Comparison of ENCODE assay signal across 26 mouse cellular contexts in genomic region chr7:102132395-102132794, GRCm38 (mm10). TPM values are rescaled to one million over a fixed set of nuclear protein-coding genes. Genes with fewer than 3 reads are reported as not detected.
A peak's percentile ranks its signal among the peaks of the same experiment; 100 is the strongest.
DNase-seq lines count a peak whose midpoint lies in the region; ATAC-seq and TF ChIP-seq lines count a peak whose summit lies in the region.
"Had no signal": no experiment of that assay in that cellular context is flagged by ENCODE, and none has a peak within 500 bp of the region (broad histone marks: within the 10 kb centered on the region; RNA-seq: fewer than 3 reads in every experiment).

No protein-coding gene starts in this region.

- peaks cover 4% of the 10 kb centered on the region for H3K36me3 ChIP-seq in heart, adult 2 months (ENCODE audit: control insufficient read depth, insufficient read depth, low read length)
- H3K36me3 ChIP-seq in liver, adult 2 months (ENCODE audit: control insufficient read depth, insufficient read depth, low read length) = peaks cover 58% of the 10 kb centered on the region
- peaks cover 88% of the 10 kb centered on the region for H3K36me3 ChIP-seq in liver, embryonic 12.5 days
- H3K36me3 ChIP-seq in lung, embryonic 16.5 days (ENCODE audit: control insufficient read depth, insufficient read depth, low read length) = peaks cover 55% of the 10 kb centered on the region
- peaks cover 38% of the 10 kb centered on the region for H3K36me3 ChIP-seq in stomach, postnatal 0 days (ENCODE audit: control insufficient read depth, insufficient read depth, low read length)
- H3K36me3 ChIP-seq in forebrain, embryonic 11.5 days (ENCODE audit: control insufficient read depth, insufficient read depth, low read length) = peaks cover 21% of the 10 kb centered on the region

- no peak overlapping the region for H3K4me2 ChIP-seq in liver, embryonic 12.5 days
- no peak overlapping the region for H3K4me2 ChIP-seq in lung, embryonic 16.5 days (ENCODE audit: low read depth, low read length)
- no peak overlapping the region for H3K4me2 ChIP-seq in stomach, postnatal 0 days (replicated peaks; ENCODE audit: low read depth)
- H3K4me2 ChIP-seq in forebrain, embryonic 11.5 days (ENCODE audit: low read depth, low read length, severe bottlenecking) = no peak overlapping the region
- H3K4me2 ChIP-seq: forebrain, embryonic 13.5 days; heart, embryonic 11.5 days; hindbrain, embryonic 13.5 days; neural tube, embryonic 15.5 days had no signal

- TF ChIP-seq EP300 in heart, adult 2 months (IDR thresholded peaks at IDR 0.05; ENCODE audit: insufficient read depth, low read depth, low read length) = no peak
- no peak for TF ChIP-seq EP300 in stomach, postnatal 0 days (optimal IDR thresholded peaks at IDR 0.05)

- no peaks in the 10 kb centered on the region for H3K79me2 ChIP-seq in heart, adult 2 months (replicated peaks; ENCODE audit: control insufficient read depth, insufficient read depth, low read length)
- no peaks in the 10 kb centered on the region for H3K79me2 ChIP-seq in liver, adult 2 months (ENCODE audit: control insufficient read depth, insufficient read depth, low read length)

- no peaks in the 10 kb centered on the region for H3K4me1 ChIP-seq in heart, adult 2 months (ENCODE audit: control insufficient read depth, insufficient read depth, low read length)
- no peaks in the 10 kb centered on the region for H3K4me1 ChIP-seq in liver, adult 2 months (ENCODE audit: control insufficient read depth, insufficient read depth, low read length)
- no peaks in the 10 kb centered on the region for H3K4me1 ChIP-seq in liver, embryonic 12.5 days
- no peaks in the 10 kb centered on the region for H3K4me1 ChIP-seq in lung, embryonic 16.5 days (replicated peaks; ENCODE audit: control insufficient read depth, insufficient read depth, low read length)
- H3K4me1 ChIP-seq in stomach, postnatal 0 days (replicated peaks; ENCODE audit: control insufficient read depth, insufficient read depth) = no peaks in the 10 kb centered on the region
- H3K4me1 ChIP-seq in forebrain, embryonic 11.5 days (replicated peaks; ENCODE audit: control insufficient read depth, insufficient read depth, low read length) = no peaks in the 10 kb centered on the region
- H3K4me1 ChIP-seq: forebrain, embryonic 13.5 days; hindbrain, embryonic 13.5 days; neural tube, embryonic 15.5 days had no signal

- no peak for TF ChIP-seq CTCF in heart, adult 2 months (IDR thresholded peaks at IDR 0.05)
- TF ChIP-seq CTCF in liver, adult 2 months (IDR thresholded peaks at IDR 0.05; ENCODE audit: low read depth, low read length) = no peak
- TF ChIP-seq CTCF in stomach, postnatal 0 days (IDR thresholded peaks at IDR 0.05; ENCODE audit: low read depth) = no peak

- no peak overlapping the region for H3K4me3 ChIP-seq in heart, adult 2 months
- no peak overlapping the region for H3K4me3 ChIP-seq in liver, adult 2 months (ENCODE audit: insufficient read depth, low read depth, low read length)
- no peak overlapping the region for H3K4me3 ChIP-seq in liver, embryonic 12.5 days
- H3K4me3 ChIP-seq in lung, embryonic 16.5 days (ENCODE audit: low read length) = no peak overlapping the region
- H3K4me3 ChIP-seq in stomach, postnatal 0 days (ENCODE audit: low read depth, low read length) = no peak overlapping the region
- H3K4me3 ChIP-seq in forebrain, embryonic 11.5 days (ENCODE audit: low read depth, low read length) = no peak overlapping the region
- H3K4me3 ChIP-seq: forebrain, embryonic 13.5 days; hindbrain, embryonic 13.5 days; neural tube, embryonic 15.5 days had no signal

- no peak overlapping the region for H3K9ac ChIP-seq in heart, adult 2 months (ENCODE audit: low read depth, low read length)
- no peak overlapping the region for H3K9ac ChIP-seq in liver, adult 2 months (ENCODE audit: low read depth, low read length)
- H3K9ac ChIP-seq in liver, embryonic 12.5 days = no peak overlapping the region
- H3K9ac ChIP-seq in lung, embryonic 16.5 days (ENCODE audit: low read length) = no peak overlapping the region
- H3K9ac ChIP-seq in stomach, postnatal 0 days (ENCODE audit: low read length) = no peak overlapping the region
- no peak overlapping the region for H3K9ac ChIP-seq in forebrain, embryonic 11.5 days (ENCODE audit: low read length)
- H3K9ac ChIP-seq: forebrain, embryonic 13.5 days; hindbrain, embryonic 13.5 days; neural tube, embryonic 15.5 days had no signal

- H3K27ac ChIP-seq in heart, adult 2 months = peak overlapping the region; percentile 45
- H3K27ac ChIP-seq in liver, adult 2 months (replicated peaks; ENCODE audit: insufficient read depth, low read depth, low read length) = no peak overlapping the region
- H3K27ac ChIP-seq in liver, embryonic 12.5 days = no peak overlapping the region
- no peak overlapping the region for H3K27ac ChIP-seq in lung, embryonic 16.5 days (ENCODE audit: low read length)
- H3K27ac ChIP-seq in stomach, postnatal 0 days (replicated peaks) = no peak overlapping the region
- no peak overlapping the region for H3K27ac ChIP-seq in forebrain, embryonic 11.5 days (ENCODE audit: low read depth, low read length)
- H3K27ac ChIP-seq: forebrain, embryonic 13.5 days; hindbrain, embryonic 13.5 days; neural tube, embryonic 15.5 days had no signal

- TF ChIP-seq POLR2A in heart, adult 2 months (IDR thresholded peaks at IDR 0.05; ENCODE audit: insufficient read depth, low read depth, low read length) = no peak
- TF ChIP-seq POLR2A in liver, adult 2 months (IDR thresholded peaks at IDR 0.05; ENCODE audit: extremely low read depth, insufficient read depth, low read length) = no peak

- ATAC-seq in liver, embryonic 12.5 days = no peak
- ATAC-seq in lung, embryonic 16.5 days (ENCODE audit: low read depth) = peak; percentile 49; the same call in 1 of the 2 replicates
- ATAC-seq in stomach, postnatal 0 days (ENCODE audit: low FRiP score, low TSS enrichment) = peak; percentile 80
- ATAC-seq in forebrain, embryonic 11.5 days (replicated peaks; ENCODE audit: low FRiP score) = no peak
- ATAC-seq: forebrain, embryonic 13.5 days; midbrain, embryonic 16.5 days had no signal

- 52% methylated on average over 4 of the region's 4 CpGs for WGBS in heart, adult 2 months
- 29% methylated on average over 4 of the region's 4 CpGs for WGBS in liver, adult 2 months
- 96% methylated on average over 4 of the region's 4 CpGs for WGBS in liver, embryonic 12.5 days (ENCODE audit: insufficient replicate concordance)
- WGBS in lung, embryonic 16.5 days = 55% methylated on average over 4 of the region's 4 CpGs
- WGBS in stomach, postnatal 0 days = 64% methylated on average over 4 of the region's 4 CpGs
- WGBS in forebrain, embryonic 11.5 days = 92% methylated on average over 4 of the region's 4 CpGs

- intact Hi-C loops in heart, adult 2 months (cut with DNase I) = no loop called here

- H3K9me3 ChIP-seq in liver, embryonic 12.5 days (replicated peaks) = no peaks in the 10 kb centered on the region
- H3K9me3 ChIP-seq in lung, embryonic 16.5 days (ENCODE audit: control insufficient read depth, low read length) = no peaks in the 10 kb centered on the region
- H3K9me3 ChIP-seq in stomach, postnatal 0 days (ENCODE audit: control insufficient read depth, low read length) = no peaks in the 10 kb centered on the region
- H3K9me3 ChIP-seq in forebrain, embryonic 11.5 days (ENCODE audit: control insufficient read depth, low read length) = no peaks in the 10 kb centered on the region
- H3K9me3 ChIP-seq: forebrain, embryonic 13.5 days; hindbrain, embryonic 13.5 days; neural tube, embryonic 15.5 days had no signal

- no peak for DNase-seq in heart, adult 2 months
- no peak for DNase-seq in heart, postnatal 4 days
- peak; percentile 15 for DNase-seq in liver, adult 2 months (ENCODE audit: extremely low read depth, low read depth, low spot score)
- peak; percentile 38 for DNase-seq in stomach, postnatal 0 days (ENCODE audit: low spot score)
- DNase-seq in cerebellum, postnatal 10 days = no peak
- no peak for DNase-seq in forebrain, embryonic 11.5 days (ENCODE audit: low spot score)
- DNase-seq: cerebellum, adult 8-10 months; gastrocnemius, postnatal 36 days; heart, postnatal 14 days; left cerebral cortex, postnatal 4 days; liver; right cerebral cortex, postnatal 25 days had no signal

- no peaks in the 10 kb centered on the region for H3K27me3 ChIP-seq in heart, adult 2 months (ENCODE audit: control insufficient read depth, insufficient read depth, low read length)
- H3K27me3 ChIP-seq in liver, adult 2 months (ENCODE audit: control insufficient read depth, insufficient read depth, low read length) = no peaks in the 10 kb centered on the region
- no peaks in the 10 kb centered on the region for H3K27me3 ChIP-seq in liver, embryonic 12.5 days (replicated peaks)
- H3K27me3 ChIP-seq in lung, embryonic 16.5 days (ENCODE audit: control insufficient read depth, insufficient read depth, low read depth, low read length) = no peaks in the 10 kb centered on the region
- H3K27me3 ChIP-seq in stomach, postnatal 0 days (ENCODE audit: control insufficient read depth, insufficient read depth, low read length) = no peaks in the 10 kb centered on the region
- no peaks in the 10 kb centered on the region for H3K27me3 ChIP-seq in forebrain, embryonic 11.5 days (ENCODE audit: control insufficient read depth, insufficient read depth, low read length)
- H3K27me3 ChIP-seq: forebrain, embryonic 13.5 days; hindbrain, embryonic 13.5 days; neural tube, embryonic 15.5 days had no signal

RNA-seq across cellular contexts. Expression of gene Chrna10, which starts 15.8 kb away (rescaled TPM):
- total RNA-seq in heart, adult 2 months (2021) = not detected
- polyA plus RNA-seq in heart, adult 2 months (2012; rRNA removed) = 0.21 TPM in 1 of 2 replicates, not detected in the other
- under 1 TPM in 1 of 2 experiments, not detected in 1; 0.10 TPM for total RNA-seq in heart, postnatal 4 days (2021)
- not detected in 2 replicates for total RNA-seq in liver, adult 2 months (2014; rRNA removed)
- polyA plus RNA-seq in liver, adult 2 months (2012; rRNA removed) = 0.04 TPM in 1 of 2 replicates, not detected in the other
- not detected in 2 replicates for polyA plus RNA-seq in liver, embryonic 12.5 days (2016; fragmentation: Nextera tagmentation; extraction: Ambion mirVana)
- 0.11 and 0.40 TPM in 2 replicates for polyA plus RNA-seq in lung, embryonic 16.5 days (2015; fragmentation: Nextera tagmentation; extraction: Ambion mirVana)
- polyA plus RNA-seq in stomach, postnatal 0 days (2015; fragmentation: Nextera tagmentation; extraction: Ambion mirVana) = 0.04 TPM in 1 of 2 replicates, not detected in the other
- polyA plus RNA-seq in forebrain, embryonic 11.5 days (2014; fragmentation: Nextera tagmentation; extraction: Ambion mirVana) = not detected in 2 replicates
- total RNA-seq: gastrocnemius, postnatal 36 days; heart, postnatal 14 days; left cerebral cortex, postnatal 4 days; megakaryocyte-erythroid progenitor cell, adult 5-6 weeks; MEL had no signal
- polyA plus RNA-seq: embryonic facial prominence, embryonic 11.5 days; forebrain, embryonic 13.5 days; heart, embryonic 11.5 days; hindbrain, embryonic 13.5 days; midbrain, embryonic 16.5 days; neural tube, embryonic 15.5 days; stomach, embryonic 16.5 days had no signal

RNA-seq across cellular contexts. Expression of gene Art5, which starts 23.1 kb away (rescaled TPM):
- total RNA-seq in heart, adult 2 months (2021) = 10 to 100 TPM; 15.7 to 18.3 TPM
- polyA plus RNA-seq in heart, adult 2 months (2012; rRNA removed) = 13.8 and 13.9 TPM in 2 replicates
- total RNA-seq in heart, postnatal 4 days (2021) = 1 to 10 TPM in 1 of 2 experiments, under 1 TPM in 1; 0.45 to 1.1 TPM
- total RNA-seq in liver, adult 2 months (2014; rRNA removed) = not detected in 2 replicates
- polyA plus RNA-seq in liver, adult 2 months (2012; rRNA removed) = not detected in 2 replicates
- polyA plus RNA-seq in liver, embryonic 12.5 days (2016; fragmentation: Nextera tagmentation; extraction: Ambion mirVana) = 0.18 and 0.36 TPM in 2 replicates
- 1.3 and 1.5 TPM in 2 replicates for polyA plus RNA-seq in lung, embryonic 16.5 days (2015; fragmentation: Nextera tagmentation; extraction: Ambion mirVana)
- 0.21 and 0.45 TPM in 2 replicates for polyA plus RNA-seq in stomach, postnatal 0 days (2015; fragmentation: Nextera tagmentation; extraction: Ambion mirVana)
- 0.72 and 1.5 TPM in 2 replicates for polyA plus RNA-seq in forebrain, embryonic 11.5 days (2014; fragmentation: Nextera tagmentation; extraction: Ambion mirVana)
- total RNA-seq: layer of hippocampus, adult 8-10 months; left cerebral cortex, adult 18-20 months; left cerebral cortex, postnatal 4 days; megakaryocyte-erythroid progenitor cell, adult 5-6 weeks; MEL had no signal
- polyA plus RNA-seq: midbrain, embryonic 16.5 days had no signal

RNA-seq across cellular contexts. Expression of gene Art1, which starts 30.9 kb away (rescaled TPM):
- total RNA-seq in heart, adult 2 months (2021) = 100 to 1,000 TPM; 242 to 279 TPM
- polyA plus RNA-seq in heart, adult 2 months (2012; rRNA removed) = 251 and 293 TPM in 2 replicates
- 1 to 10 TPM; 8.0 to 8.1 TPM for total RNA-seq in heart, postnatal 4 days (2021)
- total RNA-seq in liver, adult 2 months (2014; rRNA removed) = 0.28 TPM in 1 of 2 replicates, not detected in the other
- not detected in 2 replicates for polyA plus RNA-seq in liver, adult 2 months (2012; rRNA removed)
- polyA plus RNA-seq in liver, embryonic 12.5 days (2016; fragmentation: Nextera tagmentation; extraction: Ambion mirVana) = 0.12 and 0.42 TPM in 2 replicates
- 1.1 and 1.9 TPM in 2 replicates for polyA plus RNA-seq in lung, embryonic 16.5 days (2015; fragmentation: Nextera tagmentation; extraction: Ambion mirVana)
- 0.25 and 0.38 TPM in 2 replicates for polyA plus RNA-seq in stomach, postnatal 0 days (2015; fragmentation: Nextera tagmentation; extraction: Ambion mirVana)
- polyA plus RNA-seq in forebrain, embryonic 11.5 days (2014; fragmentation: Nextera tagmentation; extraction: Ambion mirVana) = 0.52 and 0.89 TPM in 2 replicates
- total RNA-seq: common myeloid progenitor, adult 5-6 weeks; layer of hippocampus, adult 8-10 months; left cerebral cortex, adult 18-20 months; left cerebral cortex, postnatal 4 days; megakaryocyte-erythroid progenitor cell, adult 5-6 weeks; MEL had no signal

RNA-seq across cellular contexts. Expression of gene Trpc2, which starts 49.5 kb away (rescaled TPM):
- under 1 TPM in 1 of 2 experiments, not detected in 1; 0.23 TPM for total RNA-seq in heart, adult 2 months (2021)
- 0.70 and 1.2 TPM in 2 replicates for polyA plus RNA-seq in heart, adult 2 months (2012; rRNA removed)
- under 1 TPM; 0.36 to 0.50 TPM for total RNA-seq in heart, postnatal 4 days (2021)
- 0.09 TPM in 1 of 2 replicates, not detected in the other for total RNA-seq in liver, adult 2 months (2014; rRNA removed)
- polyA plus RNA-seq in liver, adult 2 months (2012; rRNA removed) = 0.04 TPM in 1 of 2 replicates, not detected in the other
- not detected in 2 replicates for polyA plus RNA-seq in liver, embryonic 12.5 days (2016; fragmentation: Nextera tagmentation; extraction: Ambion mirVana)
- polyA plus RNA-seq in lung, embryonic 16.5 days (2015; fragmentation: Nextera tagmentation; extraction: Ambion mirVana) = 0.08 and 0.10 TPM in 2 replicates
- 0.11 TPM in 1 of 2 replicates, not detected in the other for polyA plus RNA-seq in stomach, postnatal 0 days (2015; fragmentation: Nextera tagmentation; extraction: Ambion mirVana)
- not detected in 2 replicates for polyA plus RNA-seq in forebrain, embryonic 11.5 days (2014; fragmentation: Nextera tagmentation; extraction: Ambion mirVana)
- total RNA-seq: left cerebral cortex, adult 18-20 months; MEL had no signal
- polyA plus RNA-seq: embryonic facial prominence, embryonic 11.5 days; forebrain, embryonic 13.5 days; heart, embryonic 11.5 days; midbrain, embryonic 16.5 days; stomach, embryonic 16.5 days had no signal

Comparison
In these comparisons a context has a peak if more than half of its experiments do, and no peak if none do; other contexts are left out.
1. DNase-seq: peak in liver, adult 2 months (single experiment) and stomach, postnatal 0 days (single experiment); none in heart, adult 2 months (0 of 2), heart, postnatal 4 days (single experiment), cerebellum, postnatal 10 days (0 of 2) and forebrain, embryonic 11.5 days (single experiment).
2. ATAC-seq: peak in lung, embryonic 16.5 days (single experiment) and stomach, postnatal 0 days (single experiment); none in liver, embryonic 12.5 days (single experiment) and forebrain, embryonic 11.5 days (single experiment).
3. RNA of gene Art1, which starts 30.9 kb away (polyA plus RNA-seq): 251 to 293 TPM in heart, adult 2 months; 1.1 to 1.9 TPM in lung, embryonic 16.5 days, 0.52 to 0.89 TPM in forebrain, embryonic 11.5 days, 0.25 to 0.38 TPM in stomach, postnatal 0 days, 0.12 to 0.42 TPM in liver, embryonic 12.5 days and not detected in liver, adult 2 months; every median in the first group is over 10 times any median in the second.